Comparison of ENCODE assay signal across 8 mouse cellular contexts in the genomic region with DNA sequence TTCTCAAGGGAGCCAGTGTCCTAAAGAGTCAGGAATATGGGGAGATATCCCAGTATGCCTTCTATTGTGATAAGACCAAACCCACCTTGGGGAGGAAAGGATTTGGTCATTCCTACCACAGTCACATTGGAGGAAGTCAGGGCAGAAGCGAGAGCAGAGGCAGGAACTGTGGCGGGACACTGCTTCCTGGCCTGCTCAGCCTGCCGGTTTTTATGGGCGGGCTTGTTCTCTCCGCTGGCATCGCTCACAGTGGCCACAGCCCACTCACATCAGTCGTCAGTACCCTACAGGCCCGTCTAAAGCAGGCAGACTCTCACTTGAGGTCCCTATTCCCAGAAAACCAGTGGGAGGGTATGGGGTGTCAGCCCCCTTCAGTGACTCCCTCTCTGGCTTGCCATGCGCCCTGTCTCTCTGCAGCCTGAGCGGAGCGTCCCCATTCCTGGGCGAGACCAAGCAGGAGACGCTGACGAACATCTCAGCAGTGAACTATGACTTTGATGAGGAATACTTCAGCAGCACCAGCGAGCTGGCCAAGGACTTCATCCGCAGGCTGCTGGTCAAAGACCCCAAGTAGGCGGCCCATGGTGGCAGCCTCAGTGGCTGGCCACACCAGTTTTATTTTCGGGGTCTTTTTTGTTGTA. TPM values are rescaled to one million over a fixed set of nuclear protein-coding genes. Genes with fewer than 3 reads are reported as not detected.
DNase-seq lines count a peak whose midpoint lies in the region; ATAC-seq lines count a peak whose summit lies in the region.

No protein-coding gene starts in this region.

- ATAC-seq in common myeloid progenitor, adult 5-6 weeks (replicated peaks; ENCODE audit: low read depth, poor library complexity, severe bottlenecking): peak; percentile 31
- ATAC-seq in hematopoietic stem cell, adult 5-6 weeks (replicated peaks in 1 of 2; ENCODE audit: insufficient read depth in 1 of 2, low FRiP score in 2 of 2, low TSS enrichment in 1 of 2, low read depth in 1 of 2, poor library complexity in 2 of 2, severe bottlenecking in 2 of 2): peak; percentile 39 to 48; a peak in 2 of 4 replicates
- ATAC-seq in liver, embryonic 15.5 days (ENCODE audit: insufficient read depth): no peak

- DNase-seq in gastrocnemius, postnatal 10 days: peak; percentile 11
- no peak for DNase-seq in gastrocnemius, adult 8-10 months (ENCODE audit: low spot score in 2 of 2)
- no peak for DNase-seq in embryo, embryonic 11 days
- DNase-seq in left cerebral cortex, adult 8-10 months (ENCODE audit: low spot score in 2 of 2): no peak
- no peak for DNase-seq in urinary bladder, postnatal 25 days (ENCODE audit: low spot score)

- H3K9me3 ChIP-seq in liver, embryonic 15.5 days (replicated peaks): no peaks in the 10 kb centered on the region

- no peak overlapping the region for H3K4me3 ChIP-seq in liver, embryonic 15.5 days (replicated peaks)

- H3K4me2 ChIP-seq in liver, embryonic 15.5 days: peak overlapping the region; percentile 89

- H3K4me1 ChIP-seq in liver, embryonic 15.5 days (replicated peaks): peaks cover 49% of the 10 kb centered on the region

- no peak overlapping the region for H3K9ac ChIP-seq in liver, embryonic 15.5 days

- H3K27me3 ChIP-seq in liver, embryonic 15.5 days: peaks cover 41% of the 10 kb centered on the region

- WGBS in liver, embryonic 15.5 days (ENCODE audit: insufficient replicate concordance): 59% methylated on average over 18 of the region's 18 CpGs

- peaks cover 36% of the 10 kb centered on the region for H3K36me3 ChIP-seq in liver, embryonic 15.5 days (replicated peaks)

- H3K27ac ChIP-seq in liver, embryonic 15.5 days (replicated peaks): 0 out of 2 replicates have a peak overlapping the region, but pooled peaks have one; percentile 16

RNA-seq across cellular contexts. Expression of a gene that starts 7.8 kb away (rescaled TPM):
- total RNA-seq in gastrocnemius, postnatal 10 days (2021): not detected
- not detected for total RNA-seq in gastrocnemius, adult 8-10 months (2022)
- total RNA-seq in common myeloid progenitor, adult 5-6 weeks (2017): not detected in 2 replicates
- total RNA-seq in hematopoietic stem cell, adult 5-6 weeks (2017): not detected in 2 replicates
- 0.07 TPM in 1 of 2 replicates, not detected in the other for polyA plus RNA-seq in liver, embryonic 15.5 days (2015; fragmentation: Nextera tagmentation; extraction: Ambion mirVana)
- not detected for total RNA-seq in left cerebral cortex, adult 8-10 months (2022)

RNA-seq across cellular contexts. Expression of a gene that starts 8.7 kb away (rescaled TPM):
- 10 to 100 TPM; 29.8 to 30.4 TPM for total RNA-seq in gastrocnemius, postnatal 10 days (2021)
- 10 to 100 TPM; 25.2 to 31.5 (median 27.3) TPM for total RNA-seq in gastrocnemius, adult 8-10 months (2022)
- total RNA-seq in common myeloid progenitor, adult 5-6 weeks (2017): 14.3 and 29.8 TPM in 2 replicates
- 29.9 and 30.6 TPM in 2 replicates for total RNA-seq in hematopoietic stem cell, adult 5-6 weeks (2017)
- 16.6 and 17.8 TPM in 2 replicates for polyA plus RNA-seq in liver, embryonic 15.5 days (2015; fragmentation: Nextera tagmentation; extraction: Ambion mirVana)
- 10 to 100 TPM; 65.1 to 70.9 (median 68.9) TPM for total RNA-seq in left cerebral cortex, adult 8-10 months (2022)

RNA-seq across cellular contexts. Expression of a gene that starts 10.4 kb away (rescaled TPM):
- 1 to 10 TPM; 1.7 to 1.8 TPM for total RNA-seq in gastrocnemius, postnatal 10 days (2021)
- 100 to 1,000 TPM in 1 of 4 experiments, 10 to 100 TPM in 3; 15.3 to 106 (median 44.7) TPM for total RNA-seq in gastrocnemius, adult 8-10 months (2022)
- total RNA-seq in common myeloid progenitor, adult 5-6 weeks (2017): not detected in 2 replicates
- not detected in 2 replicates for total RNA-seq in hematopoietic stem cell, adult 5-6 weeks (2017)
- 0.09 TPM in 1 of 2 replicates, not detected in the other for polyA plus RNA-seq in liver, embryonic 15.5 days (2015; fragmentation: Nextera tagmentation; extraction: Ambion mirVana)
- total RNA-seq in left cerebral cortex, adult 8-10 months (2022): under 1 TPM in 1 of 4 experiments, not detected in 3; 0.18 TPM

RNA-seq across cellular contexts. Expression of a gene that starts 15.0 kb away (rescaled TPM):
- total RNA-seq in gastrocnemius, postnatal 10 days (2021): 1,000 to 10,000 TPM in 1 of 2 experiments, 100 to 1,000 TPM in 1; 974 to 1,018 TPM
- total RNA-seq in gastrocnemius, adult 8-10 months (2022): 1,000 to 10,000 TPM; 1,293 to 1,550 (median 1,345) TPM
- total RNA-seq in common myeloid progenitor, adult 5-6 weeks (2017): 1,623 and 1,948 TPM in 2 replicates
- total RNA-seq in hematopoietic stem cell, adult 5-6 weeks (2017): 1,714 and 1,773 TPM in 2 replicates
- 270 and 306 TPM in 2 replicates for polyA plus RNA-seq in liver, embryonic 15.5 days (2015; fragmentation: Nextera tagmentation; extraction: Ambion mirVana)
- 100 to 1,000 TPM; 928 to 998 (median 954) TPM for total RNA-seq in left cerebral cortex, adult 8-10 months (2022)

RNA-seq across cellular contexts. Expression of a gene that starts 23.7 kb away (rescaled TPM):
- total RNA-seq in gastrocnemius, postnatal 10 days (2021): 10 to 100 TPM; 10.7 to 13.8 TPM
- total RNA-seq in gastrocnemius, adult 8-10 months (2022): 10 to 100 TPM; 14.0 to 19.0 (median 16.2) TPM
- total RNA-seq in common myeloid progenitor, adult 5-6 weeks (2017): 8.4 and 17.5 TPM in 2 replicates
- 7.3 and 8.7 TPM in 2 replicates for total RNA-seq in hematopoietic stem cell, adult 5-6 weeks (2017)
- 26.0 and 32.6 TPM in 2 replicates for polyA plus RNA-seq in liver, embryonic 15.5 days (2015; fragmentation: Nextera tagmentation; extraction: Ambion mirVana)
- 10 to 100 TPM; 22.0 to 30.4 (median 27.9) TPM for total RNA-seq in left cerebral cortex, adult 8-10 months (2022)

Comparison
In these comparisons a context has a peak if more than half of its experiments do, and no peak if none do; other contexts are left out.
1. RNA of a gene that starts 10.4 kb away (total RNA-seq): 15.3 to 106 TPM in gastrocnemius, adult 8-10 months; 1.7 to 1.8 TPM in gastrocnemius, postnatal 10 days, 0.18 TPM in left cerebral cortex, adult 8-10 months, not detected in common myeloid progenitor, adult 5-6 weeks and not detected in hematopoietic stem cell, adult 5-6 weeks; every median in the first group is over 4 times any median in the second.